Mouse (Mus musculus): Measurements from ENCODE around the gene Cryaa.

The Cryaa gene

DNA sequence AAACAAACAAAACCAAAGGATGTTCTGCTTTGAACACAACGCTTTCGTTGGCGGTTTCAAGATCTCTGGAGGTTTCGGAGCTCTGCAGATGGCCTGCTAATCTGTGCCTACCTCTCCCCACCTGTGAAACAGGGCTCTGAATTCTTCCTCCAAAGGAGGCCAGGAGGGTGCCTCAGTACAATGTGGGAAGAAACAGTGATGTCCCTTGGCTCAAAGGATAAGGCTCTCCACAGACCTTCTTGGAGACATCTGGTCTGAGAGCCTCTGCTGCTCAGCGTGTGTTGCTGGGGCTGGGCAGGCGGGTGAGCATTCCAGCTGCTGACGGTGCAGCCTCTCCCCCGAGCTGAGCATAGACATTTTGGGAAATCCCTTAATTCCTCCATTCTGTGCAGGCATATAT, at the start of gene Cryaa:
Gene Cryaa, plus strand, starts transcription at position 301 of the 400 bp plus-strand sequence.
- DNase-seq = no peak

DNA sequence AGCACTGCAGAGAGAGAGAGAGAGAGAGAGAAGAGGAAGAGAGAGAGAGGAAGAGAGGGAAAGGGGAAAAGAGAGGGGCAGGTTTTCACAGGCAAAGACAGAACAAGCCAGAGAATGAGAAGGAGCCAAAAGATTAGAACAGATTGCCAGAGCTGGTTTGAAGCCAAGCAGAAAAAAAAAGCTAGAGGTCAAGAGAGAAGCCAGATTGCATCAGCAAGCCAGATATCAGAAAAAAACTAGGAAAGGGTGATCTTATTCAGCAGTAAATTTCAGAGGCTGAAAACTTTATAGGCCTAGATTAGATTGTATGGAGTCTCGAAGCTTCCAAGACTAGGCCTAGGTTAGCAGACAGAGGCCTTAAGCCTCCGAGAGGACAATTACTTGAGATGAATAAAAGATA, 49.6 kb upstream of the Cryaa start:
- DNase-seq = no peak

GRCm38 (mm10) chr17:31631081-31631800, 46.4 kb upstream of the Cryaa start:
- DNase-seq = no peak

DNA sequence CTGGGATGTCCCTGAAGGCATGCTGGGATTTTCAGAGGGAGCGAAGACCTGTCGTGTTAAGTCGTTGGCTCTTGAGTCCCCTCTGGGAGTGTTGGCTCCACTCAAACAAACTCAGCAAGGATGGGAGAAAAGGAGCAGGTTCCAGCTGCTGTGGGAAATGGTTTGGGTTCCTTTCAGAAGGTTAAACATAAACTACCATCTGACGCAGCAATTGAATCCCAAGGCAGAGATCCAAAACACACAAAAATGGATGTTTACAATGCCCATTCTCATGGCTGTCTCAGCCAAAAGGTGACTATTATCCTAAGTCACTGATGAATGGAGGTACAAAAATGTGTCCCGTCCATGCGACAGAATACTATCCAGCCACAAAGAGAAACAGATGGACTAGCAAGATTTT, 44.6 kb upstream of the Cryaa start:
- DNase-seq = no peak

GRCm38 (mm10) chr17:31634896-31635295, 42.7 kb upstream of the Cryaa start:
- DNase-seq = no peak

DNA sequence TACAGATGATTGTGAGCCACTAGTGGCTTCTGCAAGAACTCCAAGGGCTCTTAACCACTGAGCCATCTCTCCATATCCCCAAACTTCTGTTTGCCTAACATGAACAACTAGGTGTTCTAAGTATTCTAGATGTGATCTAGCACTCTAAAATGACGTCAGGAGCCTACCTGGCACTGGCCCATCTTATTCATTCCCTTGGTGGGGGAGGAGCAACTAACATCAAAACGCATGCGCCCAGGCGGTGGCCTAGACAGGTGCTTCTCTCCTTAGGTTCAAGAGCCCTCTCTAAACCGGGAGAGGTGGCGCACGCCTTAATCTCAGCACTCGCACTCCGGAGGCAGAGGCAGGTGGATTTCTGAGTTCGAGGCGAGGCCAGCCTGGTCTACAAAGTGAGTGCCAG, 41.8 kb upstream of the Cryaa start:
- DNase-seq = no peak

DNA sequence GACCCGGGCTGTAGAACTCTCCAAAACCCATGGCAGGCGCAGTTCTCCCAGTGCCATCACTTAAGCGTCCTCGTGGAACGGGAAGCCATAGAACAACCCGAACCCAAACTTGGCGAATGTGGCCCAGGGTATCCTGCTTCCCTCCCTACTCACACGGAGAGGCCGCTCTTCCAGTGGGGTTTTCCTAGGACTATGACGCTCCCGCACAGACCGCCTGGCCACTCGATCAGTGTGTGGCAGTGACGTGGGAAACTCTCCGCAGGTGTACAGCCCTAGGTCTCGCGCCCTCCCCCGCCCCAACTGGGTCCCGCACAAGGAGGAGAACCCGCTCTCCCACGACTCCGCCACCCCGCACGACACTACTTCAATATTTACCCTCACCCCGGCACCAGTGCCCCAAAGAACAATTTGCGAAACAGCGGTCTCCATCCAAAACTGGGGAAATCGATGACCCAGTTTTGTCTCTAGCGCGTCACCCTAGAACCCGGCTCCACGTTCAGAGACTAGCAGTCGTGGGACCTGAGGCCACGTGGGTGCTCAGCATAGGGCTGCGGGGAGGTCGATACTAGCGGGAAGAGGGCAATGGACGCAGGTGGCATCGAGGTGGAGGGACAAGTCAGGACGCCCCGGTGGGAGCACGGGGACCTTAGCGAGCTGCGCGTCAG, 41.2 kb upstream of the Cryaa start:
- DNase-seq = no peak

GRCm38 (mm10) chr17:31636942-31637811, 40.4 kb upstream of the Cryaa start, which contains the start of gene Cbs:
Gene Cbs (minus strand): TSS chr17:31637238.
- peak; percentile 34 to 42 for DNase-seq

GRCm38 (mm10) chr17:31637866-31638570, 39.6 kb upstream of the Cryaa start:
- no peak for DNase-seq

- DNase-seq = no peak
Observed at GRCm38 (mm10) chr17:31639651-31640050, 38.0 kb upstream of the Cryaa start.

DNA sequence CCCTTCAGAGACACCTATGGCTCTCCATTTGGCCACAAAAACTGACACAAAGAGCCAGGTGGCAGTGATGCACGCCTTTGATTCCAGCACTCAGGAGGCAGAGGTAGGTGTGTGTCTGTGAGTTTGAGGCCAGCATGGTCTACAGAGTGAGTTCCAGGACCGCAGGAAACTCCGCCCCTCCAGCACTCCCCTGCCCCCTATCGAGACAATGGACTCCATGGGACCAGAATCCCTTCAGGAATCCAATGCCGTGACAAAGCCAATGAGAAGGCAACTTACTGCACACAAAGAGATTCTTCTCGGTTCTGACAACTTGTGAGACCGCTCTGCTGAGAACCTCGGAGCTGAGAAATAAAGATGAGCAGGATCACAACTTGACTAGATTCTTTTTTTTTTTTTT, 35.3 kb upstream of the Cryaa start:
- no peak for DNase-seq

GRCm38 (mm10) chr17:31642913-31643312, 34.7 kb upstream of the Cryaa start:
- DNase-seq = no peak

DNA sequence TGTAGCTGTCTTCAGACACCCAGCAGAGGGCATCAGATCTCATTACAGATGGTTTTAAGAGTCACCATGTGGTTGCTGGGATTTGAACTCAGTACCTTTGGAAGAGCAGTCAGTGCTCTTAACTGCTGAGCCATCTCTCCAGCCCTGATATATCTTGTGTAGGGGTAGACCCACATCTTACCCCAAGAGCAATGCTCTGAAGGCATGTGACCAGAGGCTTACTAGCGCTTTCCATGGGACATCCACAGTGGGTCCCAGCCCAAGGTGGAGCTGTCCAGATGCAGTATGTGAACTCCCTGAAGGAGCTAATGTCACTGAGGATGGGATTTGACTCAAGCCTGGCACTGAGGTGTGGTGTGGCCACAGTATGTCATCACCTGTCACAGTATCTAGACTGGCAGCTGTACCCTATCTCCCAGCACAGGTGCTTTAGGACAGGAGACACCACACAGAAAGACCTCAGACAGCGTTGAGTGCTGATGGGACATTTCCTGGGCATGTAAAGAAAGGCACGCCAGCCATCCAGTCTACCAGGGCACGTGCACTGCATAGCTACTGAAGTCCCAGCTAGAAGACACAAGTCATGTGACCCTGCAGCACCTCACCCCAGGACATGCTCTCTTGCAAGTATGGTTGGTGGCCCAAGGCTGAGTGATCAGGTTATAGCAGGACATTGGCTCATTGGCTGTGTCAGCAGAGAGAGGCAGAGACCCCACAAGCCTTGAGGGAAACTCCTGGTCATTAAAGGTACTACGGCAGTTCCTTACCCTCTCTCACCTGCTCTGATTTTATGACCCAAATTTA, 31.2 kb upstream of the Cryaa start:
- DNase-seq = no peak

DNA sequence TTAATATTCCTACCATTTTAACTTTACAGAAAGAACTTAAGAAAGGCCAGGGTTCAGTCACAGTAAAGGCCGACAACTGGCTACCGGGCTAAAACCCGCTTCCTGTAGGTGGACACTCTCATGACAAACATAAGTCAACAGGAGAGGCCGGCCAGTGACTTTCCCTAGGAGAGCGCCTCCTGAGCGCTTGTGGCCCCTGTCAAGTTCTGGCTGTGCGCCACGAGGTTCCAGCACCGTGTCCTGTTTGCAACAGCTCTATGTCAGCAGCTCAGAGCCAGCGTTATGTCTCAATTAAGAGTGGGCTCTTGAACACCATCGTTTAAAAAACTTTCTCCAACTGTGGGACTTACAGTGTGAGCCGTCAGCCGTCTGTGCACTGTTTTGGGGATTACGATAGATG, 25.5 kb upstream of the Cryaa start:
- DNase-seq = no peak

DNA sequence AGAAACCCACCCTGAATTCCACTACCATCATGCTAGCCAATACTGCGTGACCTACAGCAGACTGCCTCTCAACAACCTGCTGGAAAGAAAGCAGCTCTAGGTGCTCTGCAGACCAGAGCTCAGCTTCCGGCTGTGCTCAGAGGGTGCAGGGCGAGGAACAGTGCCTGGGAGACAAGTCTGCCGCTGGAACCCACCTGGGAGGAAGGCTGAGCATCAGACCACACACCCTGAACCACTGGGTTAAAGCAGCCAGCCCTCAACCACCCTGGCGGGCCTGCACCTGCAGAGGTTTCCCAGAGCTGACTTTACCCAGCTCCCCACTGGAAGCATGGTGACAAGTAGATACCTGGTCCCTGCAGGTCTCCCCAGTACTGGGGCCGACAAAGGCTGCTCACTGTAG, 24.3 kb upstream of the Cryaa start:
- DNase-seq = peak; percentile 53 to 60

- DNase-seq = no peak
Observed at GRCm38 (mm10) chr17:31655366-31655765, 22.2 kb upstream of the Cryaa start.

- no peak for DNase-seq
Observed at GRCm38 (mm10) chr17:31656682-31657081, 20.9 kb upstream of the Cryaa start.

DNA sequence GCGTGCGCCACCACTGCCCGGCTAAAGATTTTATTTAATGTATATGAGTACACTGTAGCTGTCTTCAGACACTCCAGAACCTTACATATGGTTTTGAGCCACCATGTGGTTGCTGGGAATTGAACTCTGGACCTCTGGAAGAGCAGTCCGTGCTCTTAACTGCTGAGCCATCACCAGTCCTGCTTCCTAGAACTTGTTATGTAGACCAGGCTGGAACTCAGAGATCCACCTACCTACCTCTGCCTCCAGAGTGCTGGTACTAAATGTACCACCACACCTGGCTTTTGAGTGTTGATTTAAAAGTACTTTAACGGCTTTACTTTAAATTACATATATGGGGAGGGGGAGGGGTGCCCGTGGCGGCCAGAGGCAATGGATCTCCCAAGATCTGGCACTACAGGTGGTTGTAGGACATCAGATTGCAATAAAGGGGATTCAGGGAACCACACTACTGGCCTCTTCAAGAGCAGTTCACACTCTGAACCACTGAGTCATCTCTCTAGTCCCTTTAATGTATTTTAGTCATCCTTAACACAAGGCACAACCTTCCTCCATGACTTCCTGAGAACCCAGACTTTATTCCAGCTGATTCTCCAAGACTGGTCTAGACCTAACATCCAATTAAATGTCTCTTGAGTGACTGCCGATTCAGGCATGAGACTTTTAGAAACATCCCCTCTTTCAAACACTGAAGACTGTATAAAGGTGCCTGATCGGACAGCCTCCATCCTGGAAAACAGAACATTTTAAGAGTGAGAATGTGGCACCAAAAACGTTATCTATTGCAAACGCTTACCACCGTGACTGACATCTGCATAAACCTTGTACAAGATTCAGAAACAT, 20.2 kb upstream of the Cryaa start:
- DNase-seq = no peak

GRCm38 (mm10) chr17:31658136-31658467, 19.5 kb upstream of the Cryaa start:
- DNase-seq = peak in 1 of 2 experiments; percentile 36

DNA sequence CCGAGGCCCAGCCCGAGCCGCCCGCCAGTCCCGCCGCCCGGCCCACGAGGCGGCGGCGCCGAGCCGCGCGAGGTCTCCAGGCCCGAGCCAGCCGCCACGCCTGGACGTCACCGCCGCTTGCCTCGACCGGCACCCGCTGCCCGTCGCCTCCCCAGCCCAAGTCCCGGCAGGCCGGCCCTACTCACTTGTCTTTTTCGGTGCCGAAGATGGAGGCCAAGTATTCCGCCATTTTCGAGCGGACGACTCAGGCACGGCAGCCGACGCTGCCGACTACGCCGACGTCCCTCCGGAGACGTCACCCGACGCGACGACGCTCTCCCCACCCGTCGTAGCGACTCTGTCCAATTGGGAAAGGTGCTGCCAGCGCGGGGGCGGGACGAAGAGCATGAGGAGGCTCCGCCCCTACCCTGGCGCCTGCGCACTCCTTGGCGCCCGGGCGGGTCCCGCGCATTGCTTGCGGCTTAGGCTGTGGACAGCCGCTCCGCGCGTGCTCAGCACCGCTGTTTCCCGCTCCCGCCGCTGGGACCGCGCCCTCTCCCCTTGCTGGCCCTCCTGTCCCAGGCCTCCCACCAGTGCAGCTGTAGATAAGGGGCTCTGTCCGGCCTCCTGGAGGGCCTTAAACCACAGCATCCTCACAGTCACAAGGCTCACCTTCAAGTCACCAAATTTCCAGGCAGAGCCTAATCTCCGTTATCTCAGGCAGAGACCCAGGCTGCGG, 19.0 kb upstream of the Cryaa start, which contains the start of gene U2af1:
Gene U2af1, minus strand, starts transcription at position 425 of the 718 bp plus-strand sequence.
- DNase-seq = peak; percentile 94 to 95
